Mouse (Mus musculus): ENCODE results near the gene Olfr1463. TPM values are rescaled to one million over a fixed set of nuclear protein-coding genes. Genes with fewer than 3 reads are reported as not detected.

Olfr1463 gene
- total RNA-seq (2021), result not detected
- long read RNA-seq, experiment 1, result 0 reads
- long read RNA-seq, experiment 2, result 0 reads

GRCm38 (mm10) chr19:13231028-13231427 is at the start of gene Olfr1463:
Gene Olfr1463 (plus strand): TSS chr19:13231328.
- DNase-seq, result no peak

GRCm38 (mm10) chr19:13185434-13185833 is 45.7 kb upstream of the Olfr1463 start, which contains the start of gene Olfr1462:
Gene Olfr1462 (plus strand): TSS chr19:13185734.
- no peak for DNase-seq

DNA sequence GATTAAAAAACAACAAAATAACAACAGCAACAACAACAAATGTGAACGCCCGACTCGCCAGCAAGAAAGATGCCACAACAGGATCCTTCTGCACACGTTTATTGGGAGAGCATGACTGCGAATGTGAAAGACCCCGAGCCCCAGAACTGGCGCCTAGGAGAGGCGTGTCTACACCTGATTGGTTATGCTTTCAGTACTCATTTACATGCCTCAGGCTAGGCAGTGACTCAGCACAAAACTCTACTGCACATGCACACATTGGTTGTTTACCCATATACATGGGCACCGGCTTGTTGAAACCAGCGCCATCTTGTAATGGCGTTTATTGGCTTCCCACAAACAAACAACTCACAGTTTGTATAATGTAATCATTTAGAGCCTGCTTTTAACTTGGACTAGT is 9.5 kb upstream of the Olfr1463 start:
- no peak for DNase-seq

Other genes with a start within 250 kb of the Olfr1463 start
- gene Olfr1451, start 236.3 kb upstream of the Olfr1463 start, total RNA-seq (2021), result not detected
- not detected for gene Olfr1453, start 203.0 kb upstream of the Olfr1463 start, total RNA-seq (2021)
- gene Olfr1454, start 170.7 kb upstream of the Olfr1463 start, total RNA-seq (2021), result not detected
- gene Olfr1457, start 133.4 kb upstream of the Olfr1463 start, total RNA-seq (2021), result not detected
- gene Olfr1458, start 124.6 kb upstream of the Olfr1463 start, total RNA-seq (2021), result not detected
- under 1 TPM in 1 of 2 experiments, not detected in 1; 0.06 TPM for gene Olfr1459, start 81.8 kb upstream of the Olfr1463 start, total RNA-seq (2021)
- not detected for gene Olfr1461, start 68.3 kb upstream of the Olfr1463 start, total RNA-seq (2021)
- not detected for gene Olfr1462, start 45.6 kb upstream of the Olfr1463 start, total RNA-seq (2021)
- gene Olfr1465, start 84.2 kb downstream of the Olfr1463 start, total RNA-seq (2021), result not detected
- not detected for gene Olfr1466, start 107.5 kb downstream of the Olfr1463 start, total RNA-seq (2021)
- not detected for gene Olfr1467, start 130.9 kb downstream of the Olfr1463 start, total RNA-seq (2021)
- gene Olfr1469, start 176.5 kb downstream of the Olfr1463 start, total RNA-seq (2021), result not detected
- gene Olfr1471, start 212.1 kb downstream of the Olfr1463 start, total RNA-seq (2021), result not detected
- gene Olfr1472, start 224.8 kb downstream of the Olfr1463 start, total RNA-seq (2021), result not detected
- gene Olfr1474, start 238.2 kb downstream of the Olfr1463 start, total RNA-seq (2021), result not detected
- gene Olfr1475, start 248.9 kb downstream of the Olfr1463 start, total RNA-seq (2021), result not detected

Data from adrenal gland, postnatal 10 days (tissue).